Mouse (Mus musculus) bone marrow macrophage, adult 2 months (primary cell): ENCODE data around the gene Agrp.

Experiments used
- CTCF ChIP-seq: IDR thresholded peaks from 2 replicates; pipeline ENCODE4 v1.5.1; 2012; ENCODE audit warnings: low read depth, mild to moderate bottlenecking, low read length, moderate library complexity
- POLR2A ChIP-seq: IDR thresholded peaks from 2 replicates; pipeline ENCODE4 v1.6.1; 2012; ENCODE audit warnings: mild to moderate bottlenecking, low read depth, low read length, borderline replicate concordance

DNA sequence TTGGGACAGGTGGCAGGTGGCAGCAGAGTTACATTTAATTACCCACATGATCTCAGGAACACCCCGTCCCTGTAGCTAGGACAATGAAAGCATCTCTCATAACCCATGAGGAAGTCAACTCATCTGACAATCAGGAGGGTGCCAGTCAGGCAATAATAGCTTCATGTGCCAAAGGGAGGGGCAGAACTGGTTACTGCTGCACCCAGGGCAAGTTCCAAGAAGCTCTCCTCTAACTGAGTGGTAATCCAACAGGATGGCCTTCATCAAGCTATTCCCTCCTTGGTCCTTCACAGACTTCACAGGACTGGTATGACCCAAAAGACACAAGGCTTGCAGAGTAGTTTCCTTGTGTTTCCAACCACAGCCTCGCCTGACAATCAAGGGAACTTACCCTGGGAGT lies 87.1 kb downstream of the Agrp start:
- TF ChIP-seq POLR2A (no peak), CTCF (no peak)
